8 mouse cellular contexts compared by ENCODE assay signal in the genomic region with DNA sequence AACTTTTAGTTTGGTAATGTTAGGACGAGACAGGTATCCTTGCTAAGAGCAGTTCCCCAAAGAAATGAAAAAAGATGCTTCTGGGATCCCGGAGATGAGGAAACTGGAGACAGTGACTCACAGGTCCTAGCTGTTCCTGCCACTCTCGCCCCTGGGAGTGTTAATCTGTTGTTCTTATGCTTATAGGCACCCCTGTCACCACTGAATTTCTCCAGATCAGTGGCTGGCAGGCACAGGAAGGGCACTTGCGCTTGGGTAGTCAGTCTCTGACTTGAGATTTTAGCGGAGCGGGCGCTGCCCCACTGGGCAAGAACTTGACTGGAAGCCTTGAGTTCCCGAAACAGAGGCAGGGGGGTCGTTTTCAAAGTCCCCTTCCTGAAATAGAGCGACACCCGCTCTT. TPM values are rescaled to one million over a fixed set of nuclear protein-coding genes. Genes with fewer than 3 reads are reported as not detected.
DNase-seq lines count a peak whose midpoint lies in the region; ATAC-seq lines count a peak whose summit lies in the region.

No protein-coding gene starts in this region.

- no peak overlapping the region for H3K4me3 ChIP-seq in heart, embryonic 16.5 days (ENCODE audit: low read length)
- H3K4me3 ChIP-seq in hindbrain, embryonic 12.5 days = peak overlapping the region; percentile 51

- peak overlapping the region; percentile 90; the same call in 1 of the 2 replicates for H3K4me2 ChIP-seq in heart, embryonic 16.5 days (ENCODE audit: low read depth, low read length)
- peak overlapping the region; percentile 93 for H3K4me2 ChIP-seq in hindbrain, embryonic 12.5 days (replicated peaks)

- ATAC-seq in heart, embryonic 16.5 days (replicated peaks; ENCODE audit: extremely low read depth, insufficient read depth, low FRiP score) = no peak
- no peak for ATAC-seq in hindbrain, embryonic 12.5 days (ENCODE audit: low FRiP score)
- ATAC-seq in erythroblast, adult 5-6 weeks (replicated peaks; ENCODE audit: low FRiP score, poor library complexity, severe bottlenecking) = no peak
- ATAC-seq in megakaryocyte, adult 5-6 weeks (ENCODE audit: poor library complexity, severe bottlenecking) = no peak

- 17% methylated on average over 11 of the region's 11 CpGs for WGBS in heart, embryonic 16.5 days
- 9% methylated on average over 11 of the region's 11 CpGs for WGBS in hindbrain, embryonic 12.5 days

- H3K36me3 ChIP-seq in heart, embryonic 16.5 days (ENCODE audit: control insufficient read depth, insufficient read depth) = no peaks in the 10 kb centered on the region
- no peaks in the 10 kb centered on the region for H3K36me3 ChIP-seq in hindbrain, embryonic 12.5 days

- no peak for DNase-seq in heart, adult 9 months (ENCODE audit: low spot score in 2 of 2)
- DNase-seq in cerebellum, adult 9-10 months = peak; percentile 44
- DNase-seq in neural tube, embryonic 10.5 days (ENCODE audit: extremely low spot score, low spot score) = peak; percentile 24
- no peak for DNase-seq in adrenal gland, postnatal 4 days (ENCODE audit: low spot score in 2 of 2)

- H3K9me3 ChIP-seq in heart, embryonic 16.5 days (replicated peaks; ENCODE audit: control insufficient read depth, low read length) = no peaks in the 10 kb centered on the region
- no peaks in the 10 kb centered on the region for H3K9me3 ChIP-seq in hindbrain, embryonic 12.5 days (replicated peaks)

- H3K9ac ChIP-seq in heart, embryonic 16.5 days (ENCODE audit: low read length) = no peak overlapping the region
- H3K9ac ChIP-seq in hindbrain, embryonic 12.5 days = no peak overlapping the region

- no peak overlapping the region for H3K27ac ChIP-seq in heart, embryonic 16.5 days (ENCODE audit: low read length)
- no peak overlapping the region for H3K27ac ChIP-seq in hindbrain, embryonic 12.5 days

- peaks cover 23% of the 10 kb centered on the region for H3K27me3 ChIP-seq in heart, embryonic 16.5 days (ENCODE audit: control insufficient read depth, insufficient read depth, low read length)
- H3K27me3 ChIP-seq in hindbrain, embryonic 12.5 days = peaks cover 17% of the 10 kb centered on the region

- peaks cover 15% of the 10 kb centered on the region for H3K4me1 ChIP-seq in heart, embryonic 16.5 days (ENCODE audit: control insufficient read depth, insufficient read depth, low read length)
- H3K4me1 ChIP-seq in hindbrain, embryonic 12.5 days = peaks cover 9% of the 10 kb centered on the region

RNA-seq across cellular contexts. Expression of a gene that starts 1.3 kb away (rescaled TPM):
- 0.02 and 0.03 TPM in 2 replicates for polyA plus RNA-seq in heart, embryonic 16.5 days (2015; fragmentation: Nextera tagmentation; extraction: Ambion mirVana)
- polyA plus RNA-seq in hindbrain, embryonic 12.5 days (2016; fragmentation: Nextera tagmentation; extraction: Ambion mirVana) = 0.21 and 0.25 TPM in 2 replicates
- total RNA-seq in adrenal gland, postnatal 4 days (2021) = under 1 TPM; 0.36 to 0.45 TPM
- not detected in 2 replicates for total RNA-seq in erythroblast, adult 5-6 weeks (2015; ENCODE audit: low replicate concordance)
- 0.14 TPM in 1 of 2 replicates, not detected in the other for total RNA-seq in erythroblast, adult 5-6 weeks (2017; ENCODE audit: low replicate concordance)
- not detected in 2 replicates for total RNA-seq in megakaryocyte, adult 5-6 weeks (2015)
- not detected in 2 replicates for total RNA-seq in megakaryocyte, adult 5-6 weeks (2017)

Comparison
In these comparisons a context has a peak if more than half of its experiments do, and no peak if none do; other contexts are left out.
1. DNase-seq: peak in cerebellum, adult 9-10 months (single experiment) and neural tube, embryonic 10.5 days (single experiment); none in heart, adult 9 months (0 of 2) and adrenal gland, postnatal 4 days (0 of 2).